Mouse (Mus musculus) kidney, postnatal 36 days (tissue): ENCODE measurements around the gene Ntrk3.

Source experiments
- DNase-seq, 2 experiments: peaks; one replicate each; pipeline ENCODE4 v3.0.0; 2021 to 2022; ENCODE audit warnings: mixed read lengths in 2 of 2

Ntrk3 gene

DNA sequence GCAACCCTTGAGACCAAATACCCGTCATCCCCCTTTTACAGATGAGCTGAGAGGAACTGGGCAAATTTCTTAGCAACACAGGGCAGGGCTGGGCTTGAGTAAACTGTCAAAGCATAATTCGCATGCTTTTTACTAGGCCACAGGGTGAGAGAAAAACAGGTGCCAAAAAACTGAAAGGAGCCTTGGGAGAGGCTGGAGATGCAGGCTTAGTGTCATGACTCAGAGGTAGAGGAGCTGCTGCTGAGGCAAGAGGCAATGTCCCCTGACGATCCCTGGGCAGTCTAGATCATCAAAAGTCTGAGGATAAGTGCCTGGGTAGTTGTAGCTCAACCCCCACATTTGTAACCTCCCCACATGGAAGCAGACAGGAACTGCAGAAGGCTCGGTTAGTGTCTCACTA lies 116.7 kb downstream of the Ntrk3 start:
- DNase-seq: no peak

DNA sequence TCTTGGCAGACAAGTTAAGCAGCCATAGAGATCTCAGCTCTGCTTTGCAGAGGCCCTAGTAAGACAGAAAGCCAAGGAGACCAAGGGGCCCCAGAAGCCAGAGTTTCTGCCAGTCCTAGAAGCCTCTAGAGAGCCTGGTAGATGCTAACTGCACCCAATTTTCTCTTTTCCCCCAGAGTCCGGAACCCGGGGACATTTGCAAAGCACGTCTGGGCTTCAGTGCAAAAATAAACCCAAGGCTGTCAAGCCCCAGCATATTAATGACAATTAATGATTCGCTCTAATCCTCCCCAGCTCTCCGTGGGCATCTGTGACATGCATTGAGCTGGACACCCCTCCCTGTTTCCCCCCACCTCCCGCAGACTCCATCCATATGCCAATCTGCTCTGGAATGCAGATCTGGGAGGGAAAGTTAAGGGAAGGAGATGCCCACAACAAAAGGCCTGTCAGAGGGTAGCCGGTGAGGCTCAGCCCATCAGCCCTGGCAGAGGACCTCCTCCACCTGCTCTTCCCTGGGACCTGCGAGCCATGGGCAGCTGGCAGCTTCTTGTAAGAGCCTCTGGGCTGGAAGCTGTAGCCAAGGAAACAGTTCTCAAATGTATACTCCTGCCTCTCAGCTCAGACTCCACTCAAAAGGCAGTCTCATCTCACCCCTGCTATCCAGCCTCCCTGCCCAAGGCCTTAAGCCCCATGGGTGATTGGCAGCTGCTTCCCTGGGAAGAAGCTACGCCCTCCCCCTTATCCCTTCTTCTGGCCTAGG lies 117.8 kb downstream of the Ntrk3 start:
- DNase-seq: no peak

DNA sequence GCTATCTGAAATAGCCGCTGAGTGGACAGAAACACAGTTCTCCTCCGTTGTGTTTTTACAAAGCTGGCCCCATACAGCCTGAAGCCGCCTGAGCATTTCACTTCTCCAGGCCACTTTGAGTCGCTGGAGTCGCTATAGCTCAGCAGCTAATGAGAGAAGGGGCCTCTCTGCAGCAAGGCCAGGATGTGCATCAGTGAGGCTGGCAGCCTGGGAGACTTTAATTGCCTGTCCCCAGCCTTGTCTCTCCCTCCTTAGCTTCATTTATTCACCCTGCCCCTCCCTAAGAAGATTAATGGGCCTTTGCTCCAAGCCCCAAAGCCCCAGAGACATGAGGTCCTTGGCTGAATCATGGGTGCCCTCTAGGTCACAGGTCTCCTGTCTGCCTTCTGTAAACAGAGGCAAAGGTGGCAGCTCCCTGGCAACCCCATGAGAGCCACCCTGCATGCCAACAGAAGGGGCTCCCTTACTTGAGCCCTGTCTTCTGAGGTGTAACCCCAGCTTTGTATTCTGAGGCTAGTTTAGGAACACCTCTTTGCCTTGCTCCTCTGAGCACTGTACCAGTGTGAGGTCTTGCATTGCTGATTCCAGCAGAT lies 132.2 kb downstream of the Ntrk3 start:
- DNase-seq: no peak

DNA sequence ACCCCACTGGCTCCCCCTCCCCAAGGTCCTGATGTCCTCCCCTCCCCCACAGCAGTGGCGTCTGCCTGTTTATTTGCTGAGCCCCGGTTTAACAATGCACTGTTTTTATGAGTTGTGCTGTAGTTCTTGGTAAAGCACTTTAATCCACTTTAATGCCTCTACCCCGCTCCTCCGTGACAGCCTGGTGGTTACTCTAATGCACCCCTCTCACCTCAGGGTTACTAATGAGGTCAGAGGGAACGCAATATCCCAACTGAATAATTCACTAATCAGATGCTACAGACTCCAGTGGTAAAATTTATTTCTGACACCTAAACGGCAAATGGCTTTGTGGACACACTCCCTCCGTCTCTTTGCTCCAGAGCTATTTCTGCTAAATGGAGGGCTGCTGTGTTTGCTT lies 133.9 kb downstream of the Ntrk3 start:
- no peak for DNase-seq

DNA sequence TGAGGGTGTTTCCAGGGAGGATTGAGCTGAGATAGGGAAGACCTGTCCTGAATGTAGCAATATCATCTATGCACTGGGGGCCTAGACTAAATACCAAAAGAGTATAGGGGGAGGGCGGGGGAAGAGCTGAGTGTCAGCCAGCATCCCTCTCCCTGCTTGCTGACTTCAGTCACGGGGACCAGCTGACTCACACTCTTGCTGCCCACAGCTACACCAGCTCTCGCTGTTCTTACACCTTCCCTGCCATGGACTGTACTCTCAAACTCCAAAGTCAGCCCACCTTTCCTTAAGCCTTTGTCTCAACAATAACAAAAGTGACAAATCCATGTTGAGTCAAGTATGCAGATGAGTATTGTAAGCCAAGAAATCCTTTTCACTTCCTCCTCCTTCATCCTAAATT lies 136.0 kb downstream of the Ntrk3 start:
- no peak for DNase-seq

DNA sequence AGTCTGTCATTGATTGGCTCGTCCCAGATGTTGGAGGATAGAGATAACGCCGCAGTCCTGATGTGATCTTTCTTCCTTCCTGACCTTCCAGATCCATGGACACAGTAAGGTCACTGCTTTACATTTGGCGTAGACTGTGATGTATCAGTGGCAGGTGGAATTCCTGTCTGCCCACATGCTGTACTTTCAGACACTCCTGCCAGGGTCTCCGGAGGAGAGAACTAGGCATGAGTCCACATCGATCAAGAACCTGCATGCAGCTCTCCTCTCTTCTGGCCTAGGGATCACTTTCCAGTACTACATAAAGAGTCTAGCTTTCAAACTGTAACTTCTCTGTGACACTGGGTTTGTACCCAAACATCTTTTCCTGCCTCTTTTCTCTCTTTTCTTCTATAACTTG lies 136.9 kb downstream of the Ntrk3 start:
- DNase-seq: no peak

DNA sequence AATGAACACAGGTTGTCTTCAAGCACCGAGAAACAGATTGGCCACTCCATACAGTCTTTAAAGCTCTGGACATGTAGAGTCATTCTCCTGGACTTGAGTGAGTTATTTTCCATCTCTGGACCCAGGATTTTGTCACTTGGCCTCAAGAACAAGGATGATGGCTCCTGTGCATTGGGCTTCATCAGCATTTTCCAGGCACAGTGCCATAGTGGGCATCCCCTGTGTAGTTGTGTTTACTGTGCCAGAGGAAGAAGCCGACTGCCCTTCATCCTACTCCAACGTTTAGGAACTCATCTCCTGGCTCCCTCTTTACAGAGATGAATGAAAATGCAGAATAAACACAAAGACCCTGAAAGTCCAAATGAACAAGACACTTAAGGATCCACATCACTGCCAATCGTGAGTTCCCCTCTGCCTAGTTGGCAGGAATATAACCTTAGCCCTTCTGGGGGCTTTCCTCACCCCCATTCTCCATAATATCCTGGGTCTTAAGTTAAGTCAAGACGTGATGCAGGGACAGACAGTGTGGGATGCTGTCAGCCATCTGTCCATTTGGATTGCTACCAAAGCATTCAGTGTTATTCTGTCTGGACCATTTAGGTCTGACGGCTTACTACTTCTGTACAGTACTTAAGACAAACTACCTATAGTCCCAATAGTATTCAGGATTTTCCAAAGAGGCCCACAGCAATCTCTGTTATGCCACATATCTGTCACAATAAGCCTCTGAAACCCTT lies 137.7 kb downstream of the Ntrk3 start:
- DNase-seq: no peak

DNA sequence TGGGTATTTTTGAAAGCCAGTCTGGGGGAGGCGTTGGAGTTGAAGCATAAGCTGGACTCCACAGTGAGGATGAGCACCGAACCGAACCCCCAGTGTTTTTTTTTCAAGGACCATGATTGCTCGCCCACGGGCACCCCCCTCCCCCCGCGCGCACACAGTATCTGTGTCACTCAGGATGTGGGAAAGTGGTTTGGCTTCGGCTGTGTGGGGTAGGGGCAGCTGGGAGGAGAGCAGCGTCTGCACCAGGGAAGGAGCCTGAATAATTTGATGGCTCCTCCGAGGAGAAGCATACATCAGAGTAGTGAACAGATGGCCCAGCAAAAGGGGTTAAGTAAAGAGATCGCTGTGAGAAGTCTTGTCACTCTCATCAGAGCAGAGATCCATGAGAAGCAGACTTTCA lies 139.7 kb downstream of the Ntrk3 start:
- no peak for DNase-seq

DNA sequence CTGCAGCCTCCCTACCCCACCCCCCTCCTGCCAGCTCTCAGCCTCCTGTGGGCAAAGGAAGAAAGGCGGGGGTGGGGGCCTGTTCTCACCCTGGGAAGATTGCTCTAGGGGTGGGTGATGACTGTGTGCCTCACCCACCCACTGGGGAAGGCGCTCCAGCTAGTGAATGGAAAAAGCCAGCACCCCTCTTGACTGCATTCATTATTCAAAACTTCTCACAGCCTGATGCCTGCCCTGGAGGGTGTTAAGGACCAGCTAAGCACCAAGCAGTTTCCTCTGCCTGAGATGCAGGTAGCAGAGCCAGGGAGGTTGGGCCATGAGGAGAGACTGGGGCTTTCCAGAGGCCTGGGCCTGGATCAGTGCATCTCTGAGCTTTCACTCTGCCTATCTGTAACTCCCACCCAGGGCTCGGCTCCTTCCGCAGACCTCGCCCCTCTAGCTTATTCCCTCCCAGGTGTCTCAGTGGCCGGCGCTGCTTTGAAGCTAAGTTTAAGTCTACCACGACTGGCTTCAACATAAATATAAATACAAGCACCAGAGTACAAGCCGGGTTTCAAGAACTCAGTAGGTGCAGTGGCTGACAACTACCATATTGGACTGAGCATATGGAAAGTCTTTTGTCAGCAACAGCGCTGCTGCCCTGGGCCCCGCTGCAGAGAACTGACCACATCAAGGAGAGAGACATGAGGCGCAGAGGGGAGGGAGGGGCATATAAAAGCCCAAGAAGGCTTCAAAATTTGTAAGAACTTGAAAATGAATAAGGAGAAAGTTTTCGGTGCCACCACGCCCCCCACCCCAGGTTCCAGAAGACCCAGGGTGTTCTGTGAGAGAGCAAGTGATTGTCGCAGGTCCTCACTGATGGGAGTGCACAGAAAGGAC lies 140.3 kb downstream of the Ntrk3 start:
- no peak for DNase-seq

DNA sequence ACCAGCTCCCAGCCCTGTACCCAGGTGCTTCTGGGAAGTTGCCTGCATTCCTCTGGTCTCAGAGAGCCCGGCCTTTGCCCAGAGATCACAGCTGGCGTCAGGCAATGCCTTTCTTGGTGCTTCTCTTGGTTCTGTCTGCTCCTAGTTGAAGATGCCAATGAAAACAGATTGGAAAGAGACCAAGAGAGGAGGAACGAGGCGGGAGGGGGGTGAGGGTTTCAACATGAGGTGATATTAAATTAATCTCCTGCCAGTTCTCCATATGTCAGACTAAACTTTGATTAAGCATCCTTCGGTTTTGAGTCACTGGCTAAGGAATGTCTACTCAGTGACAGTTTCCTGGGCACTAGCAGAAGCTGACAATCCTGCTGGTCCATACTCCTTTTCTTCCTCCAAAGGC lies 141.3 kb downstream of the Ntrk3 start:
- DNase-seq: no peak

DNA sequence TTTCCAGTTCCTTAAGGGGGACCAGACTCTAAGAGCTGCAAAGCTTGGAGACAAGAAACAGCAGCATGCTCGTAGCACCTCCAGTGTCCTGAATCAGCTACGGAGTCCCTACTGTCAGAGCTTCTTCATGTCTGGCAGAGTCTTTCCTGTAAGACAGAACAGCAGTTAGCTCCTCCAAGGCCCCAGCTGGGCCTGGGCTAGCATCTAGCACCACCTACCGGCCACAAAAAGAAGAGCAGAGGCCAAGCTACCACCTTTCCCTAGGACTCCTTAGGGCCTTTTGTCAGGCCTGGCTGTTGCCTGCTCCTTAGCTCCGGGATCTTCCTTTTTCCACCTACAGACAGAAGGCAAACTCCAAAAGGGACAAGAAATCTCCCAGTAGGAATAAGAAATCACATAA lies 141.9 kb downstream of the Ntrk3 start:
- DNase-seq: peak; percentile 28 to 68

DNA sequence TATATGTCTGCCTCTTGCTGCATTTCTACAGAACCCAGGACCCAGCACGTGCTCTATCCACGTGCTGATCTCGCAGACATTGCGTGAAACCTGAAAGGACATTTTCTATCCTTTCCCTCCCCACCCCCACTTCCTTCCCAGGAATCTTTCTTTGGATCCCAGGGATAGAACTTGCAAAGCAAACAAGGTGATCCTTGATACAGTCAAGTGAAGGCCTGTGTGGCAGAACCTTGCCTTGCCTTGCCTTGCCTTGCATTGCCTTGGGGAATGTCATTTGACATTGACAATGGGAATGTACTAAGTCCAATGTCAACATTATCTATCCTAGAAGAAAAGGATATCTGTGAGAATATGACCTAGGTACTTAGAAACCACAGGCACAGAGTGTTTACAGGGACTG lies 144.9 kb downstream of the Ntrk3 start:
- no peak for DNase-seq

DNA sequence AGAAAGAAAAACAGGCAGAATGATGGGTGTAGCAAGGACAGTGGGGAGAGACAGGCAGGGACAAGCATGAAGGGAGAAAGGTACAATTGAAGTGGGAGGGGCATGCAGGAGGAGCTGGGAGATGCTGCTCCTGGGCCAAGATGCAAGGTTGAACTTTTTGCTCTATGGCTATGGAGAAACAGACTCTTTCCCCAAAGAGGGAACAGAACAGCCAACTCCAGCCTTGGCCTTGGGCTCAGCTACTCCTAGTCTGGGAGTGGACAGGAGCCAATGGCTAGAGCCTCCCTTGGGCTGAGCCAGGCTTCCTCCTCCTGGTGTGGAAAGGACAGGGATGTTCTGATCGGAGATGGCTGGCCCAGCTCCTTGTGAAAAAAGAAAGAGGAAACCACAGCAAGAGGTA lies 145.6 kb downstream of the Ntrk3 start:
- no peak for DNase-seq

DNA sequence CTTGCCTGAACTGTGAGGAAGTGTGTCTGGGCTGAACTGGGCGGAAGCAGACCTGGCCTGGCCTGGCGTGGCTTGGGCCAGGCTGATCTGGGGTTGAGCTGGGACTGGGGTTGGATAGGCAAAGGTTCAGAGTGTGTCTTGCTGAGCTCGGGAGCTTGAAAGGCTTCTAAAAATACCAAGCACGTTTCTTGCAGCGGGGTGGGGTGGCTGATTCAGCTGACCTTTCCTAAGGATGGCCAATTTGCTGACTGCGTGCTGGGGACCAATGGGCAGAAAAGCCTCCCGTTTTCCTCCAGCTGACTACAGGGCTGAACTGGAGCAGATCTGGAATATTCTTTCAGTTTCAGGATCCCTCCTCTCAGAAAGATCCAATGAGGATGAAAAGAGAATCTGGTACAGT lies 148.0 kb downstream of the Ntrk3 start:
- DNase-seq: no peak

DNA sequence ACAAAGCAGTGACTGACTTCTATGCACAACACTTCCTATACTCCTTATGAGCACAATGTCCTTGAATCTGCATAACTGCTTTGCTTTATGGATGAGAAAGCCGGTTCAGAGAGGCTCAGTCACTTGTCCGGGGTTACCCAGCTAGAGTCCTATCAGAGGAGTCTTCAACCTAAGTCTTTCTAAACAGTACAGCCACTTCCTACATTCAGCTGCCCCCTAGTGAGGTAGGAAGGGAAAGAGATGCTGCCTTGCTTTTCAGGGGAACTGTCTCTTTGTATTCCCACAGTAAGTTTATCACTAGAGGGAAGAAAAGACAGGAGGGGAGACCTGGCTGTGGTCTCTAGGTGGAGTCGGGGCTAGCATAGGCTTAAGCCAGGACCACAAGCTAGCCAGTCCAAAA lies 151.0 kb downstream of the Ntrk3 start:
- DNase-seq: no peak

DNA sequence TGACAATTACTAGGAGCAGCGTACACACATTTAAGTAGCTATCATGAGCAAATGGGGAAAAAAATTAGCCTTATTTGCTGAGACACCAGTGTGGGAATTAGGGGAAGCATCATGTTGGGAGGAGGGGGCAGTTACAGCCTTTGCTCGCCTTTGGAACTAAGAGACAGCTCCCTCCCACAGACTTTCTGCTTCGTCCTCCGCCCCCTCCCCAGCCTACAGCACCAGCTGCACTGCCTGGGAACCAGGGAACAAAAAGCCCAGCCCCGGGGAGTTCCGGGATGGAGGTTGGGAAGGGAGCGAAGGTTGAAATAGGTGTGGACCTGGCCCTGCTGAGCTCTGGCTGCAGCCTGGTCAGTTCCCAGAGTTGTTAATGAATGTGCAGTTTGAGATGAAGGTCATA lies 151.9 kb downstream of the Ntrk3 start:
- no peak for DNase-seq

DNA sequence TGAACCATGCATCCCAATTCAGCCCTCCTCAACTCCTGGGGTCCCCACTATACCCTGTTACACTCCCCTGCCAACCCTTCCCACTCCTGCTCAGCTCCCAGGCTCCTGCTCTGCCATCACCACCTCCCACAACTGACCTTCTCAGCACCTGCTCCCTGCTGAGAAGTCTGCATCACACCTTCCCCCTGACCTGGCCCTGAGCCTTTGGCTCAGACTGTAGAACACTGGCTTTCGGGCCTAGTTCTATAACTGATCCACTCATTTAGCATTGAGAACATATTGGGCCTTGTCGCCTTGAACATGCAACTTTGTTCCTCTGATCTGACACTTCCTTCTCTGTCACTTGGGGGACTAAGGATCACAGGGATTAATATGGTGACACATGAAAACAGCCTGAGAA lies 152.9 kb downstream of the Ntrk3 start:
- DNase-seq: no peak

DNA sequence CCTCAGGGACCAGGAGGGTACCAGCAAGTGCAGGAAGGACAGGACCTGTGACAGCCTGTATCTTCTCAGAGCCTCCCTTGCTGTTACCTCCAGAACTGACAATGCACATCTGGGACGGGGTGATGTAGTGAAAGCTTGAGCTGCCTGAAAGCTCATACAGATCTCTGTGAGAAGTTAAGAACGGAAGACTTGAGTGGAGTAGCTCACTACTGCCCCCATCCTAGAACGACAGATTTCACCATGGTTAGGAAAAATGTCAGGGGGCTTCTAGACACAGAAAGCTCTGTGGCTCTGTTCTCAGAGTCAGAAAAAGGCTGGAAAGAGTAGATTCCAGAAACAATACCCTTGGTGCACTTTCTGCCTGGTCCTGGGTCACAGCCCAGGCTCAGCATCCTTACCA lies 153.3 kb downstream of the Ntrk3 start:
- no peak for DNase-seq

DNA sequence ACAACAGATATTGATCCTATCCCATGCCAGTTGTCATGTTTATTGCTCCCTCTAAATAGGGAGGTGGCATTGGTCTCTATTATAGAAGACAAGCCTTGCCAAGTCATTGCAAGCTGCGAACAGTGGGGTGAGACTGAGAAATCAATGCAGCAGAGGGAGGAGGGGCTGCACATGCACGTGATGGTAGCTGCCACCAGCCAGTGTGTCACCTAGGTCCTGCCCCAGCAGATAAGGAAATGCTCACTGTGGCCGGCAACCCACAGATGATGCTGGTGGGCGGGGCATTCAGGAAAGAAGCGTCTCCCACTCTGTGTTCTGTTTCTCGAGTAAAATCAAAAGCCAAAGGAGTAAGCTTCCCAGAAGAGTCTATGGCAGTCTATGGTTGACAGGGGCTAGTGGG lies 154.1 kb downstream of the Ntrk3 start:
- no peak for DNase-seq

DNA sequence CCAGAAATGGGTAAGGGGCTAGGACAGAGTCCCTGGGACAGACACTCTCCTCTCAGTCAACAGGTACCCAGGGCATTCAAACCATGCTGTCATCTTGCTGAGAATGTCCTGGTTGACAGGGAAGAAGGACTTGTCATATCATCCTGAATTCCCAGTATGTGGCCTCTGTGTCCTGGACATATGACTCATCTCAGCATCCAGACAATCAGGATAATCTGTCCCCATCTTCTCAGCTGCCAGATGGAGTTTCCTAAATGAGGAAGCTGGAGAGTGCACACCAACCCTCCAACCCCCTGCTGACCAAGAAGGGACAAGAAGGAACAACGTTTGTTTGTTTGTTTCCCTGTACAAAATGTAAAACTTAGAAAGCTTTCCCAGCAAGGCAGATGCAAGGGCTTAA lies 156.5 kb downstream of the Ntrk3 start:
- DNase-seq: no peak

DNA sequence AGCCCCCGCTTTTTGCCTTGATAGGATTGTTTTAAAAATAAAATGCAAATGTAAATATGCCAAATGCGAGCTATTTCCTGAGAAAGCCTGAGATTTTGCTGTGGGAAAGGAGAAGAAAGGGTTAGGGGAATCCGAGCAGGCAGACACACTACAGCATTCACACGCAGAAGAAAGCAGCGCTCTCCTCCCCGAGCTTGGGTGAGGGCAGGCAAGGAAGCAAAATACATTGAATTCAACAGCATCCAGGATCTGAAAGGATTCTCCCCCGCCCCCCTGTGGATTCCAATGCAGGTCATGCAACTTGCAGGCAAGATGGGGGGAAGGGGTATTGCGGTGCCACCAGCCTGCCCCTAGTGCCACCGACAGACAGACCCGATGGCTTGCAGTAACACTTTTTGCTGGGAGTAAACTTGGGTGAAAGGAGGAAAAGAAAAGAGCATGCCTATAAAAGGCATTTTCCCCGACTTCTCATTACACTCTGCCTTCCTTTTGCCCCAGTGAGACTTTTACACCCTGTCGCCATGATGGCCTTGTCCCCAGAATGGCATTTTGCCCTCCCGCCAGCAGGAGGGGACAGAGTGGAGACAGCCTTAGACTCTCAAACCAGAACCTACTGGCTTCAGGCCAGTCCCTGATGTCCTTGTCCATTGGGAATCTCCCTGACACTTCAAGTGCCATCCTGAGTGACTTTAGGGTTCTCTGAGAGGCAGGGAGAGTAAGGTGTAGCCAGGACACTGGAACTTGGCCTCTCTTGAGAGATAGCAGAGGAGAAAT lies 158.2 kb downstream of the Ntrk3 start:
- peak; percentile 2 to 26 for DNase-seq
